Mouse (Mus musculus): ENCODE measurements around the gene Sdhaf3.

DNA sequence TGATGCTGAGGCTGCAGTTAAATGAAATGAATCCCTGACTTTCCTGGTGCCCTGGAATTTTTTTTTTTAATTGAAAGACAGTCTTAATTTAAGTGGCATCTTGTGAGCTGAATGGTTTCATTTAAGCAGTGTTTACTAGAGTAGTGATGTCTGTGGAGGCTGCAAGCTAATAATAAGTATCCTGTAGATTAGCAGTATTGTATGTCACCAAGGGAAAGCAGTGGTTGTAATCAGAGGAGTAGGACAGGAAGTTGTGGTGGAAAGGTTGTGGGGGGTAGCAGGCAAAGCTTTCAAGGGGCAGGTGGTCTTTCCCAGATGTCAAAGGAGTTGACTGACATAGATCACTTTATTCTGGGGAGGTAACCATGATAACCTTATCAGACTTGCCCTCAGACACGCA is 136.3 kb downstream of the Sdhaf3 start:
- TF ChIP-seq CTCF (IDR thresholded peaks at IDR 0.05; ENCODE audit: borderline replicate concordance, extremely low read depth, insufficient read depth, insufficient read length) = no peak
- TF ChIP-seq POLR2A (IDR thresholded peaks at IDR 0.05; ENCODE audit: borderline replicate concordance, extremely low read depth, insufficient read depth, insufficient read length, poor library complexity, severe bottlenecking) = no peak
